Mouse (Mus musculus) neural tube, embryonic 11.5 days (tissue): ENCODE measurements at regions not wholly inside any gene's neighbourhood (a gene's known extent, or its start where the extent isn't known, plus 50 kb on each side); places are given as distances from the start of the nearest gene placed in this dataset.

Source experiments
- ATAC-seq: fragments of 200-750 bp; cut with Nextera tagmentation; 2 replicates; pipeline ENCODE4 v1.8.0; 2017; ENCODE audit warnings: moderate number of reproducible peaks, mild to moderate bottlenecking, moderate TSS enrichment, moderate library complexity; ENCODE audit not compliant: insufficient read depth, low FRiP score, low TSS enrichment
- DNase-seq: peaks from one replicate; pipeline ENCODE4 v3.0.0-alpha.2; 2015; ENCODE audit warnings: low spot score
- H3K27ac ChIP-seq: fragments of 300-500 bp; sonication (generic); 2 replicates; pipeline ENCODE4 v1.5.1; 2014; ENCODE audit warnings: low read depth, mild to moderate bottlenecking, low read length
- H3K27me3 ChIP-seq: fragments of 300-500 bp; sonication (generic); 2 replicates; pipeline ENCODE4 v1.6.1; 2014; ENCODE audit warnings: mild to moderate bottlenecking, low read length, mixed read lengths; ENCODE audit not compliant: control insufficient read depth, insufficient read depth
- H3K36me3 ChIP-seq: fragments of 300-500 bp; sonication (generic); 2 replicates; pipeline ENCODE4 v1.6.1; 2014; ENCODE audit warnings: mild to moderate bottlenecking, low read length, moderate library complexity, mixed read lengths; ENCODE audit not compliant: control insufficient read depth, insufficient read depth
- H3K4me1 ChIP-seq: fragments of 300-500 bp; sonication (generic); 2 replicates; pipeline ENCODE4 v1.6.1; 2014; ENCODE audit warnings: low read length, mixed read lengths; ENCODE audit not compliant: control insufficient read depth, insufficient read depth
- H3K4me2 ChIP-seq: fragments of 300-500 bp; sonication (generic); 2 replicates; pipeline ENCODE4 v1.6.1; 2014; ENCODE audit warnings: low read depth, mild to moderate bottlenecking, moderate library complexity
- H3K4me3 ChIP-seq: fragments of 300-500 bp; sonication (generic); 2 replicates; pipeline ENCODE4 v1.5.1; 2014; ENCODE audit warnings: low read depth, low read length
- H3K9ac ChIP-seq: fragments of 300-500 bp; sonication (generic); 2 replicates; pipeline ENCODE4 v1.6.1; 2014; ENCODE audit warnings: mild to moderate bottlenecking, low read length
- H3K9me3 ChIP-seq: fragments of 300-500 bp; sonication (generic); 2 replicates; pipeline ENCODE4 v1.6.1; 2016; ENCODE audit warnings: low read length; ENCODE audit not compliant: control insufficient read depth
- WGBS: fragments of 180-500 bp; shearing (Covaris S2); extraction: QIAGEN DNeasy Blood & Tissue Kit; methylation state at CpG from one replicate; pipeline ENCODE4 v1.1.7; 2014; 5-methylcytosine and 5-hydroxymethylcytosine counted together

DNA sequence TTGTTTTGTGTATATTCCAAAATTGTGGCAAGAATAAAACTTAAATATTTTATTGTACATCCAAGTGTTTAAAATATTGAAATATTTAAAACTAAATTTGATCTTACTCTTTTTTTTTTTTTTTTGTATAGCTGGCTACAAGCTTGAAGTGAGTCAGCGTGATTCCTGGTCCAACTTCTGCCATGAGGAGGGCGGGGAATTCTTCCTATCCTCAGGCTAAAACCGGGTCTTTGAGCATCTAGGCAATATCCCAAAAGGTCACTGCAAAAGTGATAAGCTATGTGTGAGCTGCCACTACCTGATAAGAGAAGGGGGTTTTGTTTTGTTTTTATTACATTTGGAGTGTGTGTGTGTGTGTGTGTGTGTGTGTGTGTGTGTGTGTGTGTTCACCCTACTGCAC is 308.1 kb upstream of the Id4 start:
- DNase-seq (no peak), ATAC-seq (no peak)
- WGBS = 80% methylated on average over 3 of the region's 3 CpGs
- Histone ChIP-seq H3K4me2 (no peak overlapping the region), H3K4me3 (no peak overlapping the region), H3K27ac (no peak overlapping the region), H3K9me3 (no peaks in the 10 kb centered on the region), H3K27me3 (no peaks in the 10 kb centered on the region), H3K36me3 (no peaks in the 10 kb centered on the region), H3K4me1 (0 out of 2 replicates have a peak, but pooled peaks cover 2% of the 10 kb centered on the region), H3K9ac (no peak overlapping the region)

- no peak for ATAC-seq
- 77% methylated on average over 7 of the region's 7 CpGs for WGBS
- H3K9me3 ChIP-seq = no peaks in the 10 kb centered on the region
Measured at GRCm38 (mm10) chr13:47953776-47954175, 307.3 kb upstream of the Id4 start.

DNA sequence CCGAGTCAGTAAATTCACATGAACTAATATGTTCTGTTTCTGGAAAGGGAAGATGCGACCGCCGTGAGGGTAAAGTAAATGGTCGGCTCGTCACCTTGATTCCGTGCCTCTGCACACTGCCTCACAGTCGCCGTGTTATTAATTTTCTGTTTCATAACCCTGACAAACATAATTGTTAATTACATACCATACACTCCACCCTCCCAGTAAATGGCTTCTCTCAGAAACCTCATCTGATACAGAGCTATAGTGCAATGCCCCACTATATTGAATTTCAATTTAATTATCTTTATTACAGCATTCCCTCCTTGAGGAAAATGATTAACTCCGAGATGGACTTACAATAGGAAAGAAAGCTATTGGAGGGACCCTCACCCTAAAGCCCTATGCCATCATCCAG is 305.5 kb upstream of the Id4 start:
- ATAC-seq (no peak), DNase-seq (no peak)
- Histone ChIP-seq H3K4me2 (no peak overlapping the region), H3K27ac (no peak overlapping the region), H3K9me3 (no peaks in the 10 kb centered on the region), H3K4me1 (0 out of 2 replicates have a peak, but pooled peaks cover 2% of the 10 kb centered on the region), H3K9ac (no peak overlapping the region), H3K27me3 (no peaks in the 10 kb centered on the region), H3K4me3 (no peak overlapping the region), H3K36me3 (no peaks in the 10 kb centered on the region)
- WGBS = 76% methylated on average over 10 of the region's 10 CpGs

More at GRCm38 (mm10) chr13:47953776-47954175, 307.3 kb upstream of the Id4 start:
- no peak for DNase-seq
- Histone ChIP-seq H3K4me2 (no peak overlapping the region), H3K27ac (no peak overlapping the region), H3K9ac (no peak overlapping the region), H3K27me3 (no peaks in the 10 kb centered on the region), H3K4me1 (0 out of 2 replicates have a peak, but pooled peaks cover 2% of the 10 kb centered on the region), H3K36me3 (no peaks in the 10 kb centered on the region), H3K4me3 (no peak overlapping the region)

- no peak for ATAC-seq
- 90% methylated on average over 11 of the region's 11 CpGs for WGBS
Measured at GRCm38 (mm10) chr13:47957662-47958061, 303.4 kb upstream of the Id4 start.

DNA sequence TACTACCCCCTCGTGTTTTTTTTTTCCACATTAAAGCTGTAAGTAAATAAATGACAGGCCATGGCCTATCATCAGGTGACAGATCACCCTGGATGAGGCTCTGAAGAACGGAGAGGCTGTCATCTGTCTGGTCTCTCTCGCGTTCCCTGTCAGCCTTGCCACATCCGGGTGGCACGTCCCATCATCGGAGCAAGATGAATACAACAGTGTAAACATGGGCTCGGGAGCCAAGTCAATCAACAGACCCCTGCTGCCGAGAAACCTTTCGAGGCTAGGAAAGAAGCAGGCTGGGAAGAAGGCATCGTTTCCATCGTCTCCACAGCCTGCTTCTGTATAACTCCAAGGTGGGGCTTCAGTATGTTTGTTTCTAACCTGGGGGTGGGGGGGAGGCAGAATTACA is 286.8 kb upstream of the Id4 start:
- DNase-seq (no peak), ATAC-seq (no peak)
- no peak overlapping the region for H3K27ac ChIP-seq
- H3K9me3 ChIP-seq = no peaks in the 10 kb centered on the region
- 32% methylated on average over 12 of the region's 12 CpGs for WGBS
- no peaks in the 10 kb centered on the region for H3K27me3 ChIP-seq
- H3K4me3 ChIP-seq = no peak overlapping the region
- no peak overlapping the region for H3K4me2 ChIP-seq
- no peak overlapping the region for H3K9ac ChIP-seq
- H3K4me1 ChIP-seq = no peaks in the 10 kb centered on the region
- no peaks in the 10 kb centered on the region for H3K36me3 ChIP-seq

More at GRCm38 (mm10) chr13:47957662-47958061, 303.4 kb upstream of the Id4 start:
- H3K4me2 ChIP-seq = no peak overlapping the region
- H3K4me1 ChIP-seq = 0 out of 2 replicates have a peak, but pooled peaks cover 2% of the 10 kb centered on the region
- DNase-seq = no peak
- no peaks in the 10 kb centered on the region for H3K27me3 ChIP-seq
- H3K4me3 ChIP-seq = no peak overlapping the region
- no peaks in the 10 kb centered on the region for H3K9me3 ChIP-seq
- H3K9ac ChIP-seq = no peak overlapping the region
- no peak overlapping the region for H3K27ac ChIP-seq
- no peaks in the 10 kb centered on the region for H3K36me3 ChIP-seq

DNA sequence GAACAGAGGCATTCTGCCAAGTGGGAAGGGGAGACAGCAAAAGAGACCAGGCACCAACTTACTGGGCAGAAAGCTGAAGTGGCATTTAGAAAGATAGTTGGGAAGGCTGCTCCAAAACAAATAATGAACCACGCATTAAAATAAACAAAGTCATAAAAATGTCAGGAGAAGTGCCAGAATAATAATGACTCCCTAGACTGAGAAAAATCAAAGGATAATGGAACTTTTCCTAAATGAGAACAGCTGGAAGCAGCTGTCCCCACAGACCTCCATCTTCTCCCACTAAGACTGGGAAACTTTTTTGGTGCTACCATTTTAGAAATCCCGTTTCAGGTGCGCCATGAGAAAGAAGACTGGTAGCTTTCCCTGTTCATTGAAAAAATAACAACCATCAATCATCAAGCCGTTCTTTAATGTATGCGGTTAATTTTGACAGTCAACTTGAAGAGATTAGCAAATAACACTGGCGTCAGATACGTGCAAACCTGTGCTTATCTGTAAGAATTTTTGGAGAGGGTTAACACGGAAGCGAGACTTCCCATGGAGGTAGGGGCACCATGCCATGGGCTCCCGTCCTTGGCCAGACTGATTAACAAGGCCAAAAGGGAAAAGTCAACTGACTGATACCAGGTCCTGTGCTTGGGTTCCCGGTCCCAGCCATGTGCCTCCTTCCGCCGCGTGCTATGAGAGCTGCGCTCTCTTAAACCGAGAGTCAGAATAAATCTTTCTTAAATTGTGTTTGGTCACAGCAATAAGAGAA is 286.1 kb upstream of the Id4 start:
- 87% methylated on average over 16 of the region's 16 CpGs for WGBS
- H3K36me3 ChIP-seq = no peaks in the 10 kb centered on the region
- ATAC-seq (no peak), DNase-seq (no peak)
- no peak overlapping the region for H3K4me2 ChIP-seq
- no peak overlapping the region for H3K4me3 ChIP-seq
- H3K4me1 ChIP-seq = no peaks in the 10 kb centered on the region
- no peaks in the 10 kb centered on the region for H3K9me3 ChIP-seq
- H3K9ac ChIP-seq = no peak overlapping the region
- H3K27ac ChIP-seq = no peak overlapping the region
- no peaks in the 10 kb centered on the region for H3K27me3 ChIP-seq

GRCm38 (mm10) chr13:47998495-47998894 is 262.5 kb upstream of the Id4 start:
- 74% methylated on average over 5 of the region's 5 CpGs for WGBS
- no peak overlapping the region for H3K4me3 ChIP-seq
- no peak overlapping the region for H3K4me2 ChIP-seq
- no peaks in the 10 kb centered on the region for H3K4me1 ChIP-seq
- DNase-seq (no peak), ATAC-seq (no peak)
- no peak overlapping the region for H3K9ac ChIP-seq
- no peaks in the 10 kb centered on the region for H3K36me3 ChIP-seq
- H3K27me3 ChIP-seq = no peaks in the 10 kb centered on the region
- H3K9me3 ChIP-seq = no peaks in the 10 kb centered on the region
- H3K27ac ChIP-seq = no peak overlapping the region

DNA sequence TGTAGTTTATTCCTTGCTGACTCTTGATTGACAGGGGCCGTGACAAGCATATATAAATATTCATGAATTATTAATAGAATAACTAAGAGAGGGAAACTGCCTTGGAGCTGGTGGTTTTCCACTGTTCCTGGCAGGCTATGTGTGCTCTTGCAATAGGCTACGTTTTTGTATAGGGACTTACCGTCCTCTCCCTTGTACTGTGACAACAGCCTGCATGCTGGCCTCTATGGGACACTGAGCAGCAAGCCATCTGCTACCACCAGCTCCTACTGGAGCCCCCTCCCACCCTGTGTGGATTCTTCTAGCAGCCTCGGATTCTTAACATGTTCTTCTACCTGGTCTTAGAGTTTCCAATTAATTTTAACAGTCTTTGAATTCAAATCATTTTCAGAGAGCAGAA is 261.6 kb upstream of the Id4 start:
- Histone ChIP-seq H3K4me1 (no peaks in the 10 kb centered on the region), H3K9ac (no peak overlapping the region), H3K27me3 (no peaks in the 10 kb centered on the region), H3K36me3 (no peaks in the 10 kb centered on the region), H3K4me2 (no peak overlapping the region), H3K4me3 (no peak overlapping the region), H3K9me3 (no peaks in the 10 kb centered on the region), H3K27ac (no peak overlapping the region)
- ATAC-seq (no peak), DNase-seq (no peak)
- WGBS = 84% methylated on average over 4 of the region's 4 CpGs

DNA sequence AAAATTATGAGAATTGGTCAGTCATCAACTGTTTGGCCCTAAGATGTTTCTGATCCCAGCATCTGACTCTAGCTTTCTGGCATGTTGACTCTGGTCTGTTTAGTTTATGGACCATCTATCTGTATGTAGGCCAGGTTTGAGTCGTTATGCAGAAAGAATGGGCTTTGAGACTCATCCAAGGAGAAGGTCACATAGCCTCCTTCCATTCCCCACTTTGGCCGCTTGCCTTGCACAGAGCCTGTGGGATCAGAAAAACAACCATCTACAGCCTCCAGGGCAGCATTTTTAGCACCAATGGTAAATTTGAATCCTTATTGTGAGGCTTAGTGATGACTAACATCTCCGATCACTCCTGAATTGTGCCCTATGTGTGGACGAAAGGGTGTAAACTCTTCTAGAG is 257.9 kb upstream of the Id4 start:
- Histone ChIP-seq H3K9me3 (no peaks in the 10 kb centered on the region), H3K36me3 (no peaks in the 10 kb centered on the region), H3K4me2 (no peak overlapping the region), H3K4me3 (no peak overlapping the region), H3K9ac (no peak overlapping the region), H3K27ac (no peak overlapping the region), H3K27me3 (no peaks in the 10 kb centered on the region), H3K4me1 (no peaks in the 10 kb centered on the region)
- WGBS = 91% methylated on average over 4 of the region's 4 CpGs
- ATAC-seq = no peak
- DNase-seq = no peak
